Mouse (Mus musculus): ENCODE results near the gene Frmd4b.

DNA sequence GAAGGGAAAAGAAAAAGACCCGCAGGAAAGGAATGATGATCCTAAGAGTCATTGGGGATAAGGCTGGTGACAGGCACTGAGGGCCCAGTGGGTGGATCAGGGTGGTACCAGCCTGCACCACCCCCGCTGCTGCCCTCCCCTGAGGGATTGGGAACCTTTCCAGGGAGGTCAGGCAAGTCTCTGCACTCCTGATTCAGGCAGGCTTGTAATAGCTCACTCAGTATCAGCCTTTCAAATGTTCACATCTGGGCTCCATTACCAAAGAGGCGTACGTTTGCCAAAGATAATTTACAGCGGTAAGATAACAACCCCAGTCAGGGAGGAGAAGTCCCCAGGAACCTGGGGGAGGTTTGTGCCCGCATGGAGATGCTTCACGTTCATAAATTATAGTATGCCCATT is 212.0 kb downstream of the Frmd4b start:
- TF ChIP-seq CTCF (IDR thresholded peaks at IDR 0.05; ENCODE audit: borderline replicate concordance, insufficient read depth, low read depth, low read length) (no peak), POLR2A (IDR thresholded peaks at IDR 0.05; ENCODE audit: borderline replicate concordance, insufficient read depth, low read length) (no peak)

Measured in cerebellum, adult 2 months (tissue).